Mouse (Mus musculus): Measurements from ENCODE around the gene Rpl19. TPM values are rescaled to one million over a fixed set of nuclear protein-coding genes. Genes with fewer than 3 reads are reported as not detected.

Rpl19 gene
- polyA plus RNA-seq, 1 experiment: 1,005 TPM

DNA sequence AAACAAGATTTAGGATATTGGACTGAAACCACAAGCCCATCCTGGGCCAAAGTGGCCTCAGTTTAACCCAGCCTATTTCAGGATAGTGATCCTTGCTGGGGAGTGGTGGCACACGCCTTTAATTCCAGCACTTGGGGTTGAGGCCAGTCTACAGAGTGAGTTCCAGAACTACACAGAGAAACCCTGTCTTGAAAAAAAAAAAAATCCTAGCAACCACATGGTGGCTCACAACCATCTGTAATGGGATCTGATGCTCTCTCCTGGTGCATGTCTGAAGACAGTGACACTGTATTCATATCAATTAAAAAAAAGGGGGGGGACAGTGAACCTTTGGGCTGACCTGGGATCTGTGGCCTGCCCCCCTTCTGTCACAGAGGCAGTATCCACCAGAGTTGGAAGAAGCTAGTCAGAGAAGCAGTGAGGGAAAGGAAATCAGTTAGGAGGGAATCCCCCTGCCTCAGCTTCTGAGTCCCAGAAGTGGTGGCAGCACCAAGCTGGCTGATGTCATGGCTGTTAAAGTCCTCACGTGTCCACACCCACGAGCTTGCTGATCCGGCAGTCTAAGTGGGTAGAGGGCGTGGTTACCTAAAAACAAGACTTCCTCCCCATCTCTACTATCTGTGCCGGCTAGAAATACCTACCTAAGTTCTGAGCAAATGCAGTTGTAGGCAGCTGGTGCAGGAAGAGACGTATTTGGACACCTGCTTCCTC is 27.5 kb upstream of the Rpl19 start:
- no peak for DNase-seq (ENCODE audit: low read depth)

- DNase-seq (ENCODE audit: low read depth): no peak
Measured at GRCm38 (mm10) chr11:97999748-98000147, 26.8 kb upstream of the Rpl19 start.

DNA sequence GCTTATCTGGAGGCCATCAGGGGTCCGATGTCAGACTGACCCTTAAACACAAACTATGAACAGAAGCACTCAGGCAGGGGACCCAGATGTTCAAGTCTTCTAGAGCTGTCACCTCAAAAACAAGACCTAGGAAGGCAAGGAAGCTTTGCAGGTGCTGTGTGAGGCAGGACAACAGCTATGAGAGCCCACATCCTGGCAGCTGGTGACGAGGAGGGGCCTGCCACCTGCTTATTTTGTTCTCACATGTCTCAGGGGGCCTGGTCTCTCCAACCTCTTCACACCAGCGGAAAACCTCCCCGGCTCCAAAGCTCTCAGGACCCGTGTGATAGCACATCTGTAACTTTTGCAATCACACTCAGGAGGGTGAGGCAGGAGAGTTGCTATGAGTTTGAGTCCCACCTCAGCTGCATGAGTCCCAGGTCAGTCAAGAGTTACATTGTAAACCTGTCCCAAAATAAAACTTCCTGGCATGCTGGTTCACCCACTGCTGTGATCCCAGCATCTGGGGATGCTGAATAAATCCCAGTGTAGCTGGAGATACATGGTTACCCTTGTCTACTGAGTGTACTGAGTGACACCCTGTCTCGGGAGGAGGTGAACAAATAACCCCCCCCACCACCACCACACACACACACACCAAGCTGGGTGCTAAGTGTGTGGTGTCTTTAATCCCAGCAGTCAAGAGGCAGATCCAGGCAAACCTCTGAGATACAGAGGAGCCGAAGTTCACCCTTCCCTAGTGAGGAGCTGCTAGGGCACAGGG is 26.0 kb upstream of the Rpl19 start:
- no peak for DNase-seq (ENCODE audit: low read depth)

GRCm38 (mm10) chr11:98001351-98001824 is 25.1 kb upstream of the Rpl19 start:
- no peak for DNase-seq (ENCODE audit: low read depth)

DNA sequence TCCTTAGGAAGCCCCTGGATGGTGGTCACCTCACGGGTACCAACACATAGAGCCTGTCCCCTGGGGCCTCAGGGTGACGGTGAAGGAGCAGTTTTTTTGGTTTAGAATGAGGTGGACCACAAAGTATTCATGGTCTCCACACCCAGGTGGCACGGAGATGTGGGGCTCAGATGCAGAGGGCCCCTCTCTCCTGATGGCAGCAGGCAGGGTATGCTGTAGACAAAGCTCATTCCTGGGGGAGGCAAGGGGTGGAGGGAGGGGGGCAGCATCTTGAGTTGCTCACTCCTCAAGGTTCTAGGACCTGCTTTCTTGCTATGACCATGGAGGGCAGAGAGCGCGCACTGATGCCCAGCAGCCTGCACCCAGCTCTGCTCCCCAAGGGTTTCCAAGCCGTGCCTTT is 24.5 kb upstream of the Rpl19 start:
- DNase-seq (ENCODE audit: low read depth): no peak

DNA sequence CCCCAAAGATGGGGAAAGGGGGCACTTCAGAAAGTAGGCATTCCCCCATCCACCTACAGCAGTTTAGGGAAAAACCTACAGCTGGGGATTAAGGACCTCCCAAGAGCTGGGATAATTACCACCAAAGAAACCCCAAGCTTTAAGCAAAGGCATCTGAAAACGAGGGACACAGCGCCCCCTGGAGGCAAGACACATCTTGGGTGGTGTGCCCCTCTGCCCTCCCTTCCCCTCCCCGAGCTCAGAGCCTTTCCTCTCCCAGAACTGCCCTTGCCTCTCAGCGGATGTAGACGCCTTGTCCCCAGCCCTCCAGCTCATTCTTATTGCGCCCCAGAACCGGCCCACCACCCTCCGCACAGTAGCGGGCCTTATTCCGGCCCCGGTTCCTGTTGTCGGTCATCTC is 23.9 kb upstream of the Rpl19 start:
- no peak for DNase-seq (ENCODE audit: low read depth)

DNA sequence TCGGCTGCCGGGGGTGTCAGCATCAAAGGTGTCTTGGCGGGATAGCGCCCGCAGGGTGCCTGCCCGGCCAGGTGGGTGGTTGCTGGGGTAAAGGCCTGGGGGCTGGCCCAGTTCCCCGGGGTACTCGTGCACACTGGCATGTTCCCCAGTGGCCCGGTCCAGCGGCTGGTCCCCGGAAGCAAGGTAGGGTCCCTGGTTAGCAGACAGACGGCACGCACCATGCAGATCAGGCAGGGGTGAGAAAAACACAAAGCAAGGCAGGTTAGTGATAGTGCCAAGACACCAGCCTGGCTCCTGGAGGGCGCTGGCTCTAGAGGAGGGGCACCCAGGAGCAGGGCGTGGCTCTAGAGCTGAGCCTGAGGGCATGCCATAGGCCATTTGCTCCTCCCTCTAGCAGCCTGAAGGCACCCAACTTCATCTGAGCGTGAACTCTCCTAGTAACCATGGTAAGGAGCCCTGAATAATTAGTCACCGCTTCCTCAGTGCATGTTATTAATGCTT is 23.3 kb upstream of the Rpl19 start:
- no peak for DNase-seq (ENCODE audit: low read depth)

DNA sequence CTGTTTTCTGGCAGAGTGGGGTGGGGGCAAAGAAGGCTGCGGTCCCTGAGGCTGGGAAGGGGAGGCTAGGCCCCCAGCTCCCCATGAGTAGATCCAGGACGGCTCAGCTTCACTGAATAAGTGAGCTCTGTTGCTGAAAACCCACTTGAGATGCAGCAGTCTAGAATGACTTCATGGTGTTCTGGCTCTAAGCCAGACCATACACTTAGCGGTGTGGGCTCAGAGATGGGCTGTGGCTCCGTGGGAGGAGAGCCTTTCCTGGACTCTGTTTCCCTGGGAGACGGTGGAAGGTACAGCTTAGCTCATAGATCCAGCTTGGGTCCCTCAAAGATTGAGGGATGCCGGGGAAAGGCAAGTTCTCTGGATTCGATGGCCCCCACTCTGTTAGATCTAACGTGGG is 22.3 kb upstream of the Rpl19 start:
- no peak for DNase-seq (ENCODE audit: low read depth)

- DNase-seq (ENCODE audit: low read depth): no peak
Measured at GRCm38 (mm10) chr11:98005076-98005475, 21.4 kb upstream of the Rpl19 start.

GRCm38 (mm10) chr11:98005686-98006085 is 20.8 kb upstream of the Rpl19 start:
- no peak for DNase-seq (ENCODE audit: low read depth)

DNA sequence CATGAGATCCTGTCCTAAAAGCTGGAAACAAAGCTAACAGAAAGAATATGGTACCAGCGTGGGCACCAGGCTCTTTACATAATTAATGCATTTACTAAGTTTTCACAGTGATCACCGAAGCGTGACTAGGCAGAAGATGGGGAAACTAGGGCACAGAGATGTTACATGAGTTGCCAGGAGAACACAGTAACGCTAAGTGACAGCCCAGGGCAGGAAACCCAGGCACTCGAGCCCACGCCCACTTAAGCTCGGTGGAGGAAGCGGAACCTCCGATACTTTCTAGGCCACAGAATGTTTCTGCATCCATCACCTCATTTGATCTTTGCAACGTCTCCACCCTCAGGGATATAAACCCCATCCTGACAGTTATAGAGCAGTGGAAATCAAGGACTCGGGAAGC is 18.4 kb upstream of the Rpl19 start:
- no peak for DNase-seq (ENCODE audit: low read depth)

DNA sequence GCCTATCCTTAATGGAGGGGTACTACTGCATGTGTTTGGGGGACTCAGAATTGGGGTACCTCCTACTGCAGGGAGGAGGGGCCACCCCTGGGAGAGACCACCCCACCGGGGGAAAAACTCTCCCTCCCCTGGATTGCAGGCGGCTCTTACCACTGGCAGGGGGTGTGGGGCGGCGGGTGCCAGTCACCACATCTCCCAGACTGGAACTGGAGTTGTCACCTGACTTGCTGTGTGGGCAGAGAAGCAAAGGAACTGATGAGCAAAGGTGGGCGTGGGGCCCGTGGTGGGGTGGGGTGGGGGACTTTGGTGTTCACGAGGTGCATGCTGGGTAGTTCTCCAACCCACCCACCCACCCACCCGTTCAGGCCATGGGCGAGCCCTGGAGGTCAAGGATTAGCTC is 14.8 kb upstream of the Rpl19 start:
- no peak for DNase-seq (ENCODE audit: low read depth)

DNA sequence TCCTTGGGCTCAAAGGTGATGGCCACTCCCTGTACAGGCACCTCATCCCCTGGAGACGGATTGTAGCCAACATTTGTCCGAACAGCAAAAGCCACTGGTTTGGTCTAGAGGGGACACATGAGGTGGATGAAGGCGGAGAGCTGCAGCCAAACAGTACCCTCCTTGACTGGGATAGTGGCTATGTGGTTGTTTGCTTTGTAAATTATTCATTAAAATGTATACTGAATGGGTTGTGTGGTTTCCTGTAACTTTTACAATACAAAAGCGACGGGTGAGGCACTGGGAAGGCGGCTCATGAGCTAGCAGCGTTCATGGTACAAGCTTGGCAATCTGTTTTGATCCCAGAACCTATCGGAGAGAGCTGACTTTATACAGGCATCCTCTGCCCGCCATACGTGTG is 13.7 kb upstream of the Rpl19 start:
- no peak for DNase-seq (ENCODE audit: low read depth)

- DNase-seq (ENCODE audit: low read depth): no peak
Measured at GRCm38 (mm10) chr11:98016177-98016576, 10.3 kb upstream of the Rpl19 start.

DNA sequence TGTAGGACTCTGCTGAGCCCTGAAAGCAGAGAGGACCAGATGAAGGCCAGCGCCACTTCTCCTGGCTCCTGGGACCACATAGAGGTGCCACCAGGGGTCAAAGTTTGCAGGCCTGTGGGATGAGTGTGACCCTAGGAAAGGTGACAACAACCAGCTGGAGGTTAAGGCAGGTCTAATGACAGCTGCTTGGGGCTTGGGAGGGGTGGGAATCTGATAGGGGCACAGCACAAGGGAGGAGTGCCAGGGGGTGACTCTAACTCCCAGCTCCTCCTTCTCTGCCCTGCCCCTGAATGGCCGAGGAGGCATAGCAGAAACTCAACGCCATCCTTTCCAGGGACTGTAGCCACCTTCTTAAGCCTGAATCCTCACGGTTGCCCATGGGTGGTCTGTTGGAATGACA is 9.7 kb upstream of the Rpl19 start:
- no peak for DNase-seq (ENCODE audit: low read depth)

DNA sequence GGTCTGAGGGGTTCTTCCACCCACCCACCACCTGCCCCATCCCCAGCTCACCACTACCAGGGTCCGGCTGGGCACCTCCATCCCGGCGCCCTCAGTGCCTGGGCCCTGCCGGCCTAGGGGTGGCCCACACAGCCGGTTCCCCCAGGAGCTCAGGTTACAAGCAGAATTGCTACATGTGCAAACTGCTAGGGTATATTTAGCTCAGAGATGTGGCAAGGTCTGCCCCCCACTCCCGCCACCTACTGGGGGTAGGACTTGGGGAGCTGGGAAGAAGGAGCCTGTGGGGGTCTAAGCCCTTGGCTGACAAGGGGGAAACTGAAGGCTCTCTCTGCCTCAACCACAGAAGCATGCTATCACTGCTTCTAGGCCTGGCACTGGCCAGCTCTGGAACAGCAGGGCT is 8.3 kb upstream of the Rpl19 start:
- no peak for DNase-seq (ENCODE audit: low read depth)

GRCm38 (mm10) chr11:98018858-98019641 is 7.5 kb upstream of the Rpl19 start:
- DNase-seq (ENCODE audit: low read depth): no peak

- no peak for DNase-seq (ENCODE audit: low read depth)
Measured at GRCm38 (mm10) chr11:98019883-98020610, 6.5 kb upstream of the Rpl19 start.

- DNase-seq (ENCODE audit: low read depth): no peak
Measured at GRCm38 (mm10) chr11:98020710-98021109, 5.8 kb upstream of the Rpl19 start.

GRCm38 (mm10) chr11:98021118-98021517 is 5.4 kb upstream of the Rpl19 start:
- no peak for DNase-seq (ENCODE audit: low read depth)

DNA sequence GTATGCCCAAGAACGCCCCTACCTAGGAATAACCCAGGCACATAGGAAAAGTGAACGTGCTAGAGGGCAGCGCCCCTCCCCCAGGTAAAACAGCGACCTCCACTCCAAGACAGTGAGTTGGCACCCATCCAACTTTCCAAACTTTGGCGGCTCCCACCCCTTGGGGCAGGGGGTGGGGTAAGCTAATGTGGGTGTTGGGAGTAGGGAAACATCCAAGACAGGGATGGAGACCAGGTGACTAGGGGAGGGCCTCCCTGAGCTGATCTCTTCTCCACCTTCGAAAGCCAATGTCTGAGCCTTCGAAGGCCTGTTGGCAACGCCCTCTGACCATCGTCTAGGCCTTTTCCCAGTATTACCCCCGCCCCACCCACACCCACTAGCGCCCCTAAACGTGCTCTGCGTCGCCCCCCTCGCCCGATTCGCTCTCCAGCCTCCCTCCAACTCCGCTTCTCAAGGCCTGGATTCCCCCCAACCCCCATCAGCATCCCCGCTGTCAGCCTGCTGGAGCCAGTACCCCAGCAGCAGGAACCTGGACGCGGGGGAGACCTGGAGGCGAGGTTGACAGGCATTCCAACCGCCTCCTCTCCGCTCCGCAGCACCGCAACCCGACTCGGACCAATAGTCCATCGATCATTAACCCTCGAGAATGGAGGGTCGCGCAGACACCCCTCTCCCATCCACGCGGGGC is 4.8 kb upstream of the Rpl19 start:
- DNase-seq (ENCODE audit: low read depth): no peak

All from gonadal fat pad, adult 2 months (tissue).